Mouse (Mus musculus) bone marrow macrophage, adult 2 months (primary cell): Measurements from ENCODE around the gene Sult1a1.

Experiments used
- CTCF ChIP-seq: IDR thresholded peaks from 2 replicates; pipeline ENCODE4 v1.5.1; 2012; ENCODE audit warnings: low read depth, mild to moderate bottlenecking, low read length, moderate library complexity
- POLR2A ChIP-seq: IDR thresholded peaks from 2 replicates; pipeline ENCODE4 v1.6.1; 2012; ENCODE audit warnings: mild to moderate bottlenecking, low read depth, low read length, borderline replicate concordance

GRCm38 (mm10) chr7:126696303-126696702, 20.1 kb upstream of the Sult1a1 start:
- no peak for TF ChIP-seq CTCF
- TF ChIP-seq POLR2A, result no peak
